Mouse (Mus musculus) hindbrain, embryonic 11.5 days (tissue): ENCODE data around the gene Zfp72. TPM values are rescaled to one million over a fixed set of nuclear protein-coding genes. Genes with fewer than 3 reads are reported as not detected.
A peak's percentile ranks its signal among the peaks of the same experiment; 100 is the strongest.

Experiments
- ATAC-seq: fragments of 200-750 bp; cut with Nextera tagmentation; 2 replicates; pipeline ENCODE4 v1.8.0; 2017; ENCODE audit warnings: mild to moderate bottlenecking, moderate TSS enrichment, moderate library complexity; ENCODE audit not compliant: low FRiP score
- DNase-seq: peaks from one replicate; pipeline ENCODE4 v3.0.0-alpha.2; 2015; ENCODE audit warnings: low spot score
- H3K27ac ChIP-seq: fragments of 300-500 bp; sonication (generic); 2 replicates; pipeline ENCODE4 v1.5.1; 2014; ENCODE audit warnings: mild to moderate bottlenecking, low read depth, low read length
- H3K27me3 ChIP-seq: fragments of 300-500 bp; sonication (generic); 2 replicates; pipeline ENCODE4 v1.6.1; 2014; ENCODE audit warnings: mild to moderate bottlenecking, low read length, moderate library complexity, mixed read lengths; ENCODE audit not compliant: control insufficient read depth, insufficient read depth
- H3K36me3 ChIP-seq: fragments of 300-500 bp; sonication (generic); 2 replicates; pipeline ENCODE4 v1.6.1; 2014; ENCODE audit warnings: mild to moderate bottlenecking, low read length, moderate library complexity, mixed read lengths; ENCODE audit not compliant: control insufficient read depth, insufficient read depth
- H3K4me1 ChIP-seq: fragments of 300-500 bp; sonication (generic); replicated peaks from 2 replicates; pipeline ENCODE4 v1.6.1; 2014; ENCODE audit warnings: low read length, mixed read lengths; ENCODE audit not compliant: control insufficient read depth, insufficient read depth
- H3K4me2 ChIP-seq: fragments of 300-500 bp; sonication (generic); replicated peaks from 2 replicates; pipeline ENCODE4 v1.6.1; 2014; ENCODE audit warnings: mild to moderate bottlenecking, low read depth, low read length
- H3K4me3 ChIP-seq: fragments of 300-500 bp; sonication (generic); 2 replicates; pipeline ENCODE4 v1.5.1; 2014; ENCODE audit warnings: low read depth, low read length
- H3K9ac ChIP-seq: fragments of 300-500 bp; sonication (generic); 2 replicates; pipeline ENCODE4 v1.6.1; 2014; ENCODE audit warnings: low read depth, low read length
- H3K9me3 ChIP-seq: fragments of 300-500 bp; sonication (generic); 2 replicates; pipeline ENCODE4 v1.6.1; 2016; ENCODE audit warnings: low read length; ENCODE audit not compliant: control insufficient read depth
- WGBS: fragments of 180-500 bp; shearing (Covaris S2); extraction: QIAGEN DNeasy Blood & Tissue Kit; methylation state at CpG from one replicate; pipeline ENCODE4 v1.1.7; 2014; 5-methylcytosine and 5-hydroxymethylcytosine counted together
- polyA plus RNA-seq: library from polyadenylated mRNA; unstranded; fragments of >200 nt; fragmentation: Nextera tagmentation; extraction: Ambion mirVana; gene quantifications from 2 replicates; pipeline ENCODE4 v1.2.1, GENCODE M21; 2014

Zfp72 gene
- polyA plus RNA-seq, 1 experiment from 2014 or later, result 5.5 TPM

- Histone ChIP-seq H3K4me1 (no peaks in the 10 kb centered on the region), H3K9ac (no peak overlapping the region), H3K4me3 (no peak overlapping the region), H3K4me2 (no peak overlapping the region), H3K27ac (no peak overlapping the region), H3K27me3 (no peaks in the 10 kb centered on the region), H3K36me3 (peaks cover 10% of the 10 kb centered on the region; the same call in 1 of the 2 replicates), H3K9me3 (no peaks in the 10 kb centered on the region)
- DNase-seq (no peak), ATAC-seq (peak; percentile 22; the same call in 1 of the 2 replicates)
- WGBS, result 86% methylated on average over 13 of the region's 13 CpGs
Observed at GRCm38 (mm10) chr13:74363176-74363858, 27.3 kb downstream of the Zfp72 start.

GRCm38 (mm10) chr13:74362218-74362617 lies 28.4 kb downstream of the Zfp72 start:
- Histone ChIP-seq H3K27ac (no peak overlapping the region), H3K27me3 (no peaks in the 10 kb centered on the region), H3K4me3 (no peak overlapping the region), H3K36me3 (peaks cover 10% of the 10 kb centered on the region; the same call in 1 of the 2 replicates), H3K9me3 (no peaks in the 10 kb centered on the region), H3K9ac (no peak overlapping the region), H3K4me1 (no peaks in the 10 kb centered on the region), H3K4me2 (no peak overlapping the region)
- 0 out of 2 replicates have a peak, but pooled peaks have one; percentile 17 for ATAC-seq
- 88% methylated on average over 2 of the region's 2 CpGs for WGBS
- DNase-seq, result no peak

DNA sequence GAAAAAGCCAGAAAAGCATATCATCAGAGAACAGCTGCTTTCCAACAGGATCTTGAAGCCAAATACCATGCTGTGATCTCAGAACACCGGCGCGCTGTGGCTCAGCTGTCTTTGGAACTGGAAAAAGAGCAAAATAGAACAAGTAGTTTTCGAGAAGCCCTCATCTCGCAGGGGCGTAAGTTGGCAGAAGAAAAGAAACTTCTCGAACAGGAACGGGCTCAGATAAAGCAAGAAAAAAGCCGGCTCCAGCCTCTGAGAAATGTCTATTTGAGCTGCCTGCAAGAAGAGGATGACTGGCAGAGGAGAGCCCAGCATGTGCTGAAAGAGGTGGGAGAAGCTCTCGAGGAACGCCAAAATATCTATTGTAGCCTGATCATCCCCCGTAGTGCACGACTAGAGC lies 34.1 kb downstream of the Zfp72 start:
- no peak overlapping the region for H3K9ac ChIP-seq
- H3K4me1 ChIP-seq, result no peaks in the 10 kb centered on the region
- no peak overlapping the region for H3K27ac ChIP-seq
- peaks cover 12% of the 10 kb centered on the region; the same call in 1 of the 2 replicates for H3K36me3 ChIP-seq
- whole genome bisulfite sequencing, result 97% methylated on average over 13 of the region's 13 CpGs
- no peak overlapping the region for H3K4me3 ChIP-seq
- H3K27me3 ChIP-seq, result no peaks in the 10 kb centered on the region
- DNase-seq (no peak), ATAC-seq (no peak)
- H3K4me2 ChIP-seq, result no peak overlapping the region
- no peaks in the 10 kb centered on the region for H3K9me3 ChIP-seq

DNA sequence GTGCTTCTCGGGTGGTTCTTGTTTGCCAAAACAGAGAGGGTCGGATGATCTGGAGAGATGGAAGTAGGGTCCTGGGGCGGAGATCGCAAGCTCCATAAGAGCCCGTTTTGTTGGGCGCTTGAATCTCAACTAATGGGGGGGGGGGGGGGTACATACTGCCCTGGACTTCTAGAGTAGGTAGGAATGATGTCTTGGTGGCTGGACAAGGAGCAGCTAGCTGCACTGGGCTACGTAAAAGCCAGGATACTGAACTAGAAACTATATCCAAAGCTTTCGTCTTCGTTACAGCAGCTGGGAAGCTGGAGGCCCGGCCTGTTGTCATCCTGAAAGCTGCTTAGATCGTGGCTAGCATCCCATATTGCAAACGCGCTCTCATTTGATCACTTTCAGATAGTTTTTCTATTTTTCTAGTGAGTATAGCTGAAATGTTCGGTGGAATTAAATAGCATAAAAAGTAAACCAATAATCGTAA lies 40.2 kb downstream of the Zfp72 start:
- peak overlapping the region; percentile 72 for H3K4me2 ChIP-seq
- no peaks in the 10 kb centered on the region for H3K4me1 ChIP-seq
- DNase-seq (no peak), ATAC-seq (peak; percentile 62; the same call in 1 of the 2 replicates)
- H3K36me3 ChIP-seq, result no peaks in the 10 kb centered on the region
- H3K4me3 ChIP-seq, result peak overlapping the region; percentile 56
- peak overlapping the region; percentile 66 for H3K9ac ChIP-seq
- no peak overlapping the region for H3K27ac ChIP-seq
- H3K27me3 ChIP-seq, result no peaks in the 10 kb centered on the region
- no peaks in the 10 kb centered on the region for H3K9me3 ChIP-seq
- 2% methylated on average over 15 of the region's 15 CpGs for WGBS

GRCm38 (mm10) chr13:74349566-74350434 lies 40.8 kb downstream of the Zfp72 start, which contains the start of the genes Sdha and Ccdc127:
TSS of gene Sdha (minus strand) at chr13:74350280.
TSS of gene Ccdc127 (plus strand) at chr13:74350309.
- Histone ChIP-seq H3K4me2 (peak within 1 kb of the TSS; percentile 72), H3K9me3 (no peaks in the 10 kb centered on the region), H3K9ac (peak within 1 kb of the TSS; percentile 66), H3K36me3 (no peaks in the 10 kb centered on the region), H3K4me1 (no peaks in the 10 kb centered on the region), H3K4me3 (peak within 1 kb of the TSS; percentile 56), H3K27me3 (no peaks in the 10 kb centered on the region), H3K27ac (peak within 1 kb of the TSS; percentile 67; the same call in 1 of the 2 replicates)
- 3% methylated on average over 57 of the region's 57 CpGs for WGBS
- DNase-seq (peak; percentile 99), ATAC-seq (peak; percentile 97)

GRCm38 (mm10) chr13:74341036-74341435 lies 49.6 kb downstream of the Zfp72 start:
- no peak overlapping the region for H3K27ac ChIP-seq
- no peaks in the 10 kb centered on the region for H3K4me1 ChIP-seq
- H3K36me3 ChIP-seq, result peaks cover 4% of the 10 kb centered on the region; the same call in 1 of the 2 replicates
- no peak overlapping the region for H3K4me3 ChIP-seq
- DNase-seq (peak; percentile 59), ATAC-seq (peak; percentile 45; the same call in 1 of the 2 replicates)
- H3K9ac ChIP-seq, result no peak overlapping the region
- no peaks in the 10 kb centered on the region for H3K9me3 ChIP-seq
- no peaks in the 10 kb centered on the region for H3K27me3 ChIP-seq
- WGBS, result 60% methylated on average over 3 of the region's 3 CpGs
- no peak overlapping the region for H3K4me2 ChIP-seq

GRCm38 (mm10) chr13:74329321-74329720 lies 61.3 kb downstream of the Zfp72 start:
- ATAC-seq (no peak), DNase-seq (no peak)
- H3K4me1 ChIP-seq, result no peaks in the 10 kb centered on the region
- H3K9me3 ChIP-seq, result no peaks in the 10 kb centered on the region
- no peak overlapping the region for H3K4me2 ChIP-seq
- H3K4me3 ChIP-seq, result no peak overlapping the region
- H3K36me3 ChIP-seq, result 0 out of 2 replicates have a peak, but pooled peaks cover 4% of the 10 kb centered on the region
- no peak overlapping the region for H3K9ac ChIP-seq
- H3K27me3 ChIP-seq, result no peaks in the 10 kb centered on the region
- no peak overlapping the region for H3K27ac ChIP-seq
